16 mouse cellular contexts compared by ENCODE assay signal in the genomic region with DNA sequence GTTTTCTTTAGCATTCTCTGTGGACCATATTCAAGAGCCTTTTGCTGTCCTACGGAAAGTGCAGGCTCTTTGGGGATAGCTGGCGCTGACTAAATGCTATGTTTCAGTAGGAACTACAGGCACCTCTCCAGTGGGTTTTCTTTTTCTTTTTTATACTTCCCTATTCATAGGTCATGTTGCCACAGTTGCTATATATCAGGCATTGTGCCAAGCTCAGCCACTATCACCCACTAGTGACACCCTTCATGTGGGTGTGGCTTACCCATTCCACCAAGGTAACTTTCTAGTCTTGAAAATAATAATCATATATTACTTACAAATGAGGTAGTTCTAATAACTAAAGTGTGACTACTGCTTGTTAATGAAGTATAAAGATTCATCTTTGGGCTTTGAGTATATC. TPM values are rescaled to one million over a fixed set of nuclear protein-coding genes. Genes with fewer than 3 reads are reported as not detected.
DNase-seq lines count a peak whose midpoint lies in the region; ATAC-seq and TF ChIP-seq lines count a peak whose summit lies in the region.
"Had no signal": no experiment of that assay in that cellular context is flagged by ENCODE, and none has a peak within 500 bp of the region (broad histone marks: within the 10 kb centered on the region; RNA-seq: fewer than 3 reads in every experiment).

No protein-coding gene starts in this region.

- no peak for DNase-seq in hindbrain, embryonic 10.5 days (ENCODE audit: low spot score)
- DNase-seq in c-Kit-positive CD71-positive TER-119-positive erythroid progenitor cells, embryonic 14.5 days (ENCODE audit: low spot score) = peak; percentile 59
- no peak for DNase-seq in lung, adult 18-20 months
- DNase-seq in kidney, adult 11 months = no peak
- no peak for DNase-seq in midbrain, postnatal 0 days (ENCODE audit: low spot score)
- DNase-seq: cerebellum, adult 8-10 months; gastrocnemius, postnatal 25 days; kidney, adult 9 months; layer of hippocampus, adult 9-11 months; thymus, postnatal 36 days had no signal

- no peak overlapping the region for H3K4me2 ChIP-seq in hindbrain, embryonic 12.5 days (replicated peaks)
- no peak overlapping the region for H3K4me2 ChIP-seq in intestine, postnatal 0 days (replicated peaks; ENCODE audit: low read depth)
- H3K4me2 ChIP-seq in midbrain, postnatal 0 days (ENCODE audit: low read depth, low read length, poor library complexity, severe bottlenecking) = no peak overlapping the region

- no peak for ATAC-seq in hindbrain, embryonic 12.5 days (ENCODE audit: low FRiP score)
- peak; percentile 59 for ATAC-seq in intestine, postnatal 0 days
- peak; percentile 30 for ATAC-seq in megakaryocyte progenitor cell, adult 5-6 weeks (replicated peaks; ENCODE audit: poor library complexity)
- ATAC-seq in midbrain, postnatal 0 days (ENCODE audit: low FRiP score) = no peak
- ATAC-seq: activated CD4-positive, CD25-positive, alpha-beta regulatory T cell, adult 4 months had no signal

- no peak overlapping the region for H3K27ac ChIP-seq in hindbrain, embryonic 12.5 days
- no peak overlapping the region for H3K27ac ChIP-seq in hindbrain, embryonic 10.5 days
- peak overlapping the region; percentile 87 for H3K27ac ChIP-seq in intestine, postnatal 0 days (ENCODE audit: low read depth, low read length)
- H3K27ac ChIP-seq in midbrain, postnatal 0 days (ENCODE audit: low read depth, low read length) = no peak overlapping the region

- WGBS in hindbrain, embryonic 12.5 days = 91% methylated on average over 2 of the region's 2 CpGs
- WGBS in hindbrain, embryonic 10.5 days = 91% methylated on average over 2 of the region's 2 CpGs
- 72% methylated on average over 2 of the region's 2 CpGs for WGBS in intestine, postnatal 0 days
- WGBS in midbrain, postnatal 0 days = 73% methylated on average over 2 of the region's 2 CpGs

- peaks cover 15% of the 10 kb centered on the region for H3K4me1 ChIP-seq in hindbrain, embryonic 12.5 days
- H3K4me1 ChIP-seq in hindbrain, embryonic 10.5 days (replicated peaks) = peaks cover 18% of the 10 kb centered on the region
- H3K4me1 ChIP-seq in intestine, postnatal 0 days (replicated peaks; ENCODE audit: control insufficient read depth, insufficient read depth, low read length) = 0 out of 2 replicates have a peak, but pooled peaks cover 4% of the 10 kb centered on the region
- no peaks in the 10 kb centered on the region for H3K4me1 ChIP-seq in midbrain, postnatal 0 days (ENCODE audit: insufficient read depth, low read length)

- no peaks in the 10 kb centered on the region for H3K9me3 ChIP-seq in hindbrain, embryonic 12.5 days (replicated peaks)
- no peaks in the 10 kb centered on the region for H3K9me3 ChIP-seq in hindbrain, embryonic 10.5 days
- no peaks in the 10 kb centered on the region for H3K9me3 ChIP-seq in intestine, postnatal 0 days (ENCODE audit: control insufficient read depth)
- H3K9me3 ChIP-seq in midbrain, postnatal 0 days (ENCODE audit: low read length) = no peaks in the 10 kb centered on the region

- H3K9ac ChIP-seq in hindbrain, embryonic 12.5 days = peak overlapping the region; percentile 4; the same call in 1 of the 2 replicates
- 0 out of 2 replicates have a peak overlapping the region, but pooled peaks have one; percentile 8 for H3K9ac ChIP-seq in intestine, postnatal 0 days (ENCODE audit: low read depth, low read length)
- no peak overlapping the region for H3K9ac ChIP-seq in midbrain, postnatal 0 days (replicated peaks; ENCODE audit: low read length, poor library complexity, severe bottlenecking)

- no peak for TF ChIP-seq CTCF in intestine, postnatal 0 days (IDR thresholded peaks at IDR 0.05; ENCODE audit: low read depth)
- TF ChIP-seq CTCF in midbrain, postnatal 0 days (IDR thresholded peaks at IDR 0.05) = no peak

- peaks cover 26% of the 10 kb centered on the region for H3K36me3 ChIP-seq in hindbrain, embryonic 12.5 days
- peaks cover 54% of the 10 kb centered on the region for H3K36me3 ChIP-seq in hindbrain, embryonic 10.5 days
- no peaks in the 10 kb centered on the region for H3K36me3 ChIP-seq in intestine, postnatal 0 days (ENCODE audit: control insufficient read depth, insufficient read depth)
- peaks cover 11% of the 10 kb centered on the region for H3K36me3 ChIP-seq in midbrain, postnatal 0 days (ENCODE audit: insufficient read depth, low read length)

- H3K27me3 ChIP-seq in hindbrain, embryonic 12.5 days = no peaks in the 10 kb centered on the region
- no peaks in the 10 kb centered on the region for H3K27me3 ChIP-seq in hindbrain, embryonic 10.5 days (ENCODE audit: insufficient read depth, poor library complexity, severe bottlenecking)
- H3K27me3 ChIP-seq in intestine, postnatal 0 days (replicated peaks; ENCODE audit: control insufficient read depth, insufficient read depth, low read length) = no peaks in the 10 kb centered on the region
- no peaks in the 10 kb centered on the region for H3K27me3 ChIP-seq in midbrain, postnatal 0 days (ENCODE audit: insufficient read depth, low read length)

- no peak overlapping the region for H3K4me3 ChIP-seq in hindbrain, embryonic 12.5 days
- no peak overlapping the region for H3K4me3 ChIP-seq in hindbrain, embryonic 10.5 days
- no peak overlapping the region for H3K4me3 ChIP-seq in intestine, postnatal 0 days (ENCODE audit: low read depth, low read length)
- no peak overlapping the region for H3K4me3 ChIP-seq in midbrain, postnatal 0 days (ENCODE audit: low read depth, low read length)
- H3K4me3 ChIP-seq: myocyte had no signal

RNA-seq across cellular contexts. Expression of a gene that starts 59.5 kb away (rescaled TPM):
- 64.7 and 66.0 TPM in 2 replicates for polyA plus RNA-seq in hindbrain, embryonic 12.5 days (2016; fragmentation: Nextera tagmentation; extraction: Ambion mirVana)
- polyA plus RNA-seq in hindbrain, embryonic 10.5 days (2016; fragmentation: Nextera tagmentation; extraction: Ambion mirVana) = 43.6 and 45.6 TPM in 2 replicates
- polyA plus RNA-seq in intestine, postnatal 0 days (2015; fragmentation: Nextera tagmentation; extraction: Ambion mirVana) = 8.1 and 8.2 TPM in 2 replicates
- total RNA-seq in megakaryocyte progenitor cell, adult 5-6 weeks (2015) = 2.7 TPM in 2 replicates
- total RNA-seq in megakaryocyte progenitor cell, adult 5-6 weeks (2017) = 1.8 and 7.7 TPM in 2 replicates
- total RNA-seq in midbrain, postnatal 0 days (2014; rRNA removed) = 62.0 and 78.0 TPM in 2 replicates
- polyA plus RNA-seq in midbrain, postnatal 0 days (2015; fragmentation: Nextera tagmentation; extraction: Ambion mirVana) = 69.2 and 71.5 TPM in 2 replicates
- polyA plus RNA-seq: liver, adult 2 months had no signal

Comparison
In these comparisons a context has a peak if more than half of its experiments do, and no peak if none do; other contexts are left out.
1. ATAC-seq: peak in intestine, postnatal 0 days (single experiment) and megakaryocyte progenitor cell, adult 5-6 weeks (single experiment); none in hindbrain, embryonic 12.5 days (single experiment) and midbrain, postnatal 0 days (single experiment).